Mouse (Mus musculus) ES-CJ7 (cell line): ENCODE measurements around the gene Kpna4.

ENCODE experiments used
- DNase-seq: peaks from one replicate; pipeline ENCODE4 v3.0.0; 2011; ENCODE audit warnings: low read depth, low spot score

Kpna4 gene

GRCm38 (mm10) chr3:69126509-69127345 is at the start of gene Kpna4:
Gene Kpna4 (minus strand): TSS chr3:69127113.
- peak; percentile 97 for DNase-seq

- DNase-seq: no peak
Observed at GRCm38 (mm10) chr3:69175229-69175628, 48.3 kb upstream of the Kpna4 start.

- DNase-seq: no peak
Observed at GRCm38 (mm10) chr3:69171123-69171522, 44.2 kb upstream of the Kpna4 start.

- DNase-seq: no peak
Observed at GRCm38 (mm10) chr3:69169796-69170195, 42.9 kb upstream of the Kpna4 start.

GRCm38 (mm10) chr3:69168724-69169123 is 41.8 kb upstream of the Kpna4 start:
- DNase-seq: no peak

- DNase-seq: no peak
Observed at GRCm38 (mm10) chr3:69163057-69163456, 36.1 kb upstream of the Kpna4 start.

GRCm38 (mm10) chr3:69160429-69160828 is 33.5 kb upstream of the Kpna4 start:
- no peak for DNase-seq

- DNase-seq: no peak
Observed at GRCm38 (mm10) chr3:69159501-69159900, 32.6 kb upstream of the Kpna4 start.

GRCm38 (mm10) chr3:69157886-69158285 is 31.0 kb upstream of the Kpna4 start:
- DNase-seq: no peak

GRCm38 (mm10) chr3:69156484-69156883 is 29.6 kb upstream of the Kpna4 start:
- DNase-seq: no peak

GRCm38 (mm10) chr3:69154691-69155090 is 27.8 kb upstream of the Kpna4 start:
- DNase-seq: no peak

GRCm38 (mm10) chr3:69150921-69151320 is 24.0 kb upstream of the Kpna4 start:
- no peak for DNase-seq

GRCm38 (mm10) chr3:69142372-69142994 is 15.6 kb upstream of the Kpna4 start:
- no peak for DNase-seq

- no peak for DNase-seq
Observed at GRCm38 (mm10) chr3:69140851-69141250, 13.9 kb upstream of the Kpna4 start.

- no peak for DNase-seq
Observed at GRCm38 (mm10) chr3:69136059-69136458, 9.1 kb upstream of the Kpna4 start.

- no peak for DNase-seq
Observed at GRCm38 (mm10) chr3:69130973-69131372, 4.1 kb upstream of the Kpna4 start.

GRCm38 (mm10) chr3:69127693-69128092 is 780 bp upstream of the Kpna4 start:
- peak; percentile 7 for DNase-seq

- DNase-seq: no peak
Observed at GRCm38 (mm10) chr3:69127346-69127678, 399 bp upstream of the Kpna4 start.

- DNase-seq: peak; percentile 51
Observed at GRCm38 (mm10) chr3:69125891-69126508, 913 bp downstream of the Kpna4 start.

GRCm38 (mm10) chr3:69125461-69125860 is 1.5 kb downstream of the Kpna4 start:
- no peak for DNase-seq

- DNase-seq: peak; percentile 33
Observed at GRCm38 (mm10) chr3:69118827-69119226, 8.1 kb downstream of the Kpna4 start.

GRCm38 (mm10) chr3:69114760-69115159 is 12.2 kb downstream of the Kpna4 start:
- DNase-seq: no peak

GRCm38 (mm10) chr3:69113956-69114355 is 13.0 kb downstream of the Kpna4 start:
- no peak for DNase-seq
